Mouse (Mus musculus) ovary, postnatal 10 days (tissue): ENCODE data around the gene Ptpn7.

Experiments used
- DNase-seq: peaks from one replicate; pipeline ENCODE4 v3.0.0; 2022; ENCODE audit warnings: low spot score

Gene Ptpn7

DNA sequence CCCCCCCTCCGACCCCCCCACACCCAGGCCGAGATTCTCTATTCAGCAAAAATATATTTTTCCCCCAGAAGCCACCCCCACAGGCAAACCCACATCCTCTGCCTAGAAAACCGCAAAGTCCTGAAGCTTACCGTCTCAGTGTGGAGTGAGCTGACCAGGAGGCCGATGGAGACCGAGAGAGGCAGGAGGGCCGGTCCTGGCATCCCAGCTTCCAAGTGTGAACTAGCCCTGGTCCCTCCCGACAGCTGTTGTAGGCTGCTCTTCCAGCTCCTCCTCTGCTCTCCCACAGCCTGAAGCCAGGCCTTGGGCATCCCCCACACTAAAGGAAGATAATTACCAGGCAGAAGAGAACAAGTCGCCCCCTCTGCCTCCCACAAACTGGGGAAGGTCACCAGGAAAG, 3.5 kb upstream of the Ptpn7 start:
- DNase-seq, result no peak

DNA sequence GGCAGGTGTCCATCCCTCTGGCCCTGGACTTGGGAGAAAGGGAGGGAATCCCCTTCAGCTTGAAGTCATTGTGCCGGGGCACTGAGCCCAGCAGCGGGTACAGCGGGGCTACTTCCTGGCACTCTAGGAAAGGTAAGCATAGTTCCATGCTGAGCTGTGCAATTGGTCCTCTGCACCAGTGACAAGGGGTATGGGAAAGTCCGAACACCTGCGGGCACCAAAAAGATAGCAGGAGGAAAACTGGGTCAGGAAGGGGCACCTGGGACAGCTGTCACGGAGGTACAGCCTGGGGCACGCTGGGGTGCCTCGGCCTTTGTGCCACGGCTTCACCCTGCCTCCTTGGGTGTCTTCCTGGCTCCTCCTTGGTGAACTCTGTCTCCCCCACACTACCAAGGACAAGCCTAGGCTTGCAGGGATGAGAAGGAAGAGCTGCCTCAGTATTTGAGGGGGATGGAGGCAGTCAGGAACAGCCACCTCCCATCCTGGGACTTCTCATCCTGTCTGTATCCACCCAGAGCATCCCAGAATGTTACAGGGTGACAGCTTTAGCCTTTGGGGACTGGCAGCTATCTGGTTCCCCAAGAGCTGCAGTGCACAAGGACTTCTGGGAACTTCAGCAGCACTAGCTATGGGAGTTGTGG, 2.8 kb upstream of the Ptpn7 start:
- DNase-seq, result no peak

- no peak for DNase-seq
These were observed 2.0 kb upstream of the Ptpn7 start for GRCm38 (mm10) chr1:135130376-135131018.

DNA sequence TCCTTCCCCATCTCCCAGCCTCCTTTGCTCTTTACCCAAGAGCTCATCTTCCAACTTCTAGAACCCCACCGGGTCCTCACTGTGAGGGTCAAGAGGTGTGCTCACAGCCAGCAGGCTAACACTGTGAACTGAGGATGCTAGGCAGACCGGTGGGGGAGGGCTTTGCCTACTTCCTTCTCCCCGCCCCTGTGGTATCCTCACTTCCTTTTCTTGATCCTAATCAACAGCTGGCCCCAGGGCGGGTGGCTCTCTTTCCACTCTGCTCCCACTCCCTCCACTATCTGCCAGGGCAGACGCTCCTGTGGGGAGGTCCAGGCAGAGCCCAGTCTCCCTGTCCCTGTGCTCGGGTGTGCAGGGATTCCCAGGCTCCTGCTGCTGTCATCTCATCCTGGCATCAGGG, 1.5 kb upstream of the Ptpn7 start:
- no peak for DNase-seq

DNA sequence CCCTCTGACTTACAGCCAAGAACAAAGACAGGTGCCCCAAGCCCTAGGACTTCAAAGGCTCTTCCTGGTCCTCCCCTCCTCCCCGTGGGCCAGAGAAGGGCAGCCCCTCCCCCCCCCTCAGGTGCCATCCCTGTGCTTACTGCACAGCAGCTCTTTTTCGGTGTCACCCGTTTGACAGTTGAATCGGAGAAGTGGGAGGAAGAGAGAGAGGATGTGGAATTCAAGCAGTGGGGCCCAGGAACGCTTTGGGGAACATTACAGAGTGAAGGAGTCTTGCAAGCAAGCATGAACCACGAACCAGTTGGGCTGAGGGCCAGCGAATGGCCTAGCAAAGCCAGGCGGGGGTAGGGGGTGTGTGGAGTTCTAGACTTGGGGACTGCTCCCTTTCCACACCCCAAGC, 940 bp upstream of the Ptpn7 start:
- DNase-seq, result no peak

DNA sequence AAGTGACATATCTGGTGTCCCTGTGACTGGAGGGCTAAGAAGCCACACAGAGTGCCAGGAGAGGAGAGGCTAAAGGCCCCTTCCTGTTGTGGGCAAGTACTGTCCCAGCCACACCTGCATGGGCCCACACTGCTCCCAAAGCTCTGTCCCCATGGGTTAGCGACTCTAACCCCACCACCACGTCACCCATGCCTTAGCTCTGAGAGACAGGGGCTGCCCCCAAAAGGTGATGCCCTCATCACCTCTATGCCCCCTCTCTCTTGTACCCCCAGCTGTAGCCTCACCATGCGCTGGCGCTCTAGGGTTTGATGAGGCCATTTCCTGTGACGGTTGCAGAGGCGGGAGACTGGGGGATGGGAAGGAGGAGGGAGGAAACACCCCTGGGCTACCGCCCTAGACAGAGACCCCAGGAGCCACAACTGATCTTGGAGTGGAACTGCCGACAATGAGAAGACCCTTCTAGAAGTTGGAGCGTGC, 431 bp downstream of the Ptpn7 start:
- no peak for DNase-seq

DNA sequence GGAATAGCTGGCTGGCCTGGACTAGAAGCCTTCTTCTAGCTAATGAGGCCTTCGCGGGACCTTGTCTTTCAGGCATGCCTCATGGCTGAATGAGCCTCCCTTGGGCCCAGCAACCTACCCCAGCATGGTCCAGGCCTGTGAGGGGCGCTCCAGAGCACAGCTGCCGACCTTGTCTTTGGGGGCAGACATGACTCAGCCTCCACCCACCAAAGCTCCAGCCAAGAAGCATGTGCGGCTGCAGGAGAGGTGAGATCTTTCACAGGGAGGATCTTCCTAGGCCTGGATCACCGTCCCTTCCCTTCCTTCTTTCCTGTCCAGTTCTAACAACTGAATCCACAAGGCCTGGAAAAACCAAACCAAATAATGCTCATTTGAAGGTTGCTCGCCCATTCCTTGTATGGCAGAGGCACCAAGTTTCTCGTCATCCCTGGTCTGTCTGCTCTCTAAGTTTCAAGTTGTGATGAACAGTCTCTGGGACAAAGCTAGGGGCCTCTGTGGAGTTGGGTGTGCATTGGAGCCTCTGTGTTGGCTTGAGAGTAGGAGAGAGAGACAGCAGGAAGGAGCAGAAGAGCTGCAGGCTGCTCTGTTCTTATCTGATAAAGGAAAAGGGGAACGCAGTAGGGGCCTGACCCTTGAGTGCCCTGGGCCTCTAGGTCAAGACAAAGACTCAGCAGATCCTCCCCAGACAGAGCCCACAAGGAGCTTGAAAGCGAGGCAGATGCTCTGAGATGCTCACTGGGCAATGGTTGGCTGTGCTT, 1.4 kb downstream of the Ptpn7 start:
- no peak for DNase-seq

DNA sequence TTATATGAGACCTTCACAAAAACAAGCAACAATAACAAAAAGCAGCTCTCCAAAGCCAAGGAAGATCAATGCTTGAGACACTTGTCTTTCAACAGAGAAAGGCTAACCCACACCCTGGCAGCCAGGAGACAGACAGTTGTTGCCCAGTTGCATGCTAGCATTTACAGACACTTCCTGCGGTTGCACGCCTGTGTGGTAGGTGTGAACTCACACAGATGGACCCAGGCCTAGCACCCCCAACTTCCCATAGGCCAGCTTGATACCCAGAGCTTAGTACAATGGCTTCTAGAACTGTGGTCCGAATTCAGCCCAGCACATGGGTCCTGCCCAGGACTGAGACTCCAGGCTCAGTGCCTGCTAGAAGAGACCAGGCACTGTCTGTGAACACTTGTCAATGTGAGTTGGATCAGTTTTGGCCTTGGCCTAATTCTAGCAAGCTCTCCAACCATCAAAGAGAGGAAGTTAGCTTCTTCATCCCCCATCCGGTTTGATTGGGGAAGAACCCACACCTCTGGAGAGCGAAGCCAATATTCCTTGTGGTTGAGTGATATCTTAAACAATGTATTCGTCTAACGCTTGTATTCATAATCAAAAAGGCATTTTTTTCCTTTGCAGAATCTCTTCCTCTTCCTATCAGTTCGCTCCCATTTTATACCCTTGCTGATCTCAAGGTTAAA, 2.7 kb downstream of the Ptpn7 start:
- no peak for DNase-seq

DNA sequence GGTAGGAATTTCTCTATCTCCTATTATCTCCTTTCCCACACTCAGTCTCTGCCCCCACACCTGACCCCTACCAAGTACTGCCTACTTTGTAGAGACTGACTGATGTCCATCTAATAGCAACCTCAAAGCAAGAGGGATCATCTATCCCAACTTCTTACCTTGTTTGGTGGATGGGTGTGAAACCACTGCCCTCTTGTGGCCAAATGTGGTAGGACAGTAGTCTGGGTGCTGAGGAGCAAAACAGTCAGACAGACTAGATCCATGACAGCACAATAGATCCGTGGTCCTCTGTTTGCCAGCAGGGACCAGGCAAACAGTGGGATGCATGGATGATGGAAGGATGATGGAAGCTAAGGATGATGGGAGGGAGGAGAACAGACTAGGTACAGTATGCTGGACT, 4.0 kb downstream of the Ptpn7 start:
- peak; percentile 39 for DNase-seq

DNA sequence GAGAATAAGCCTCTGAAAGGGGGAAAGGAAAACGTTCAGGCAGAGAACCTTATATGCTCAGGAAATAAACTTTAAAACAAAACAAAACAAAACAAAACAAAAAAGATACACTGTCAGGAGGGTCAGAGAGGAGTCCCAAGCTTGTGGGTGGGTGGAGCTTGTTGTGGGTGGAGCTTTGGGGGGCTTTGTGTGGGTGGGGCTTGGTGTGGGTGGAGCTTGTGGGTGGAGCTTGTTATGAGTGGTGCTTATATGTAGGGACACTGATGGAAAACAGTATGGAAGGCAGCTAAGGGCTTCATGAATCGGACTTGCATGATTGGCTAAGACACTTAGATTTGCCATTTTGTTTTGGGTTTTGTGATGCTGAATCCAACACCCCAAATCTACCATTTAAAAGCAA, 7.4 kb downstream of the Ptpn7 start:
- no peak for DNase-seq

- no peak for DNase-seq
These were observed 10.0 kb downstream of the Ptpn7 start for GRCm38 (mm10) chr1:135142452-135142851.

DNA sequence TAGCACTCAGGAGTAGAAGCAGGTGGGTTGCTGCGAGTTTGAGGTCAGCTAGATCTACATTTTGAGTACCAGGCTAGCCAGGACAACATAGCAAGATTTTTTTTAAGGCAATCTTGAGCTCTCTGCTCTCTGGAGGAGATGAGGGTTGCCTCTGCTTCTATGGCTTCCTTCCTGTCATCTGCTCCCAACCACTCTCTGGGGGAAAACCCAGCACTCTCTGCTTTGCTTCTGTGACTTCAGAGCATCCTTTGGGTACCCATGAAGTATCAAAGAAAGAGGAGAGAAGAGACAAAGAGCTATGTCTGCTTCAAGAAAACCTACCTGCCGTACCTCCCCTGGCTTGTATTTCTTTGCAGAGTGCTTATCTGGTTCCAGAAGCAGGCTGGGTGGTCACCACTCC, 11.4 kb downstream of the Ptpn7 start:
- DNase-seq, result no peak

- DNase-seq, result peak; percentile 49
These were observed 13.8 kb downstream of the Ptpn7 start, which contains the start of gene Arl8a for GRCm38 (mm10) chr1:135146077-135146945. Gene Arl8a (plus strand): TSS chr1:135146824.

GRCm38 (mm10) chr1:135146946-135147701, 14.6 kb downstream of the Ptpn7 start:
- DNase-seq, result peak; percentile 67

DNA sequence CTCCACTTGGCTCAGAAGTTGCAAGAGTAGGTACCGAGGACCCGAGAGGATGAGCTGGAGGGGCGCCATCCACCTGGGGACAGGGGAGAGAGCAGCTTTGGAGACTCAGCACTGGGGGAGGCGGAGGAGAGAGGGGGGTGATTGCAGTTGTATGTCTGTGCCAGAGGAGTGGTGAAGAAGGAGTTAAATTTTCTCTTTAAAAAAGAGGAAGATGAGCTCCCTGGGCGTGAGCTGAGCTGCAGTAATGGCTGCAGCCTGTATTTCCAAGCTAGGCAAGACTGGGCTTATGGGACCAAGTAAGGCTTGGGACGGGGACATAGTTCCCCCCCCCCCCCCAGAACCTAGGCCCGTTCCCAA, 15.2 kb downstream of the Ptpn7 start:
- DNase-seq, result no peak

GRCm38 (mm10) chr1:135148476-135148875, 16.0 kb downstream of the Ptpn7 start:
- DNase-seq, result no peak

GRCm38 (mm10) chr1:135148996-135149395, 16.5 kb downstream of the Ptpn7 start:
- no peak for DNase-seq

GRCm38 (mm10) chr1:135154011-135154410, 21.5 kb downstream of the Ptpn7 start:
- no peak for DNase-seq

DNA sequence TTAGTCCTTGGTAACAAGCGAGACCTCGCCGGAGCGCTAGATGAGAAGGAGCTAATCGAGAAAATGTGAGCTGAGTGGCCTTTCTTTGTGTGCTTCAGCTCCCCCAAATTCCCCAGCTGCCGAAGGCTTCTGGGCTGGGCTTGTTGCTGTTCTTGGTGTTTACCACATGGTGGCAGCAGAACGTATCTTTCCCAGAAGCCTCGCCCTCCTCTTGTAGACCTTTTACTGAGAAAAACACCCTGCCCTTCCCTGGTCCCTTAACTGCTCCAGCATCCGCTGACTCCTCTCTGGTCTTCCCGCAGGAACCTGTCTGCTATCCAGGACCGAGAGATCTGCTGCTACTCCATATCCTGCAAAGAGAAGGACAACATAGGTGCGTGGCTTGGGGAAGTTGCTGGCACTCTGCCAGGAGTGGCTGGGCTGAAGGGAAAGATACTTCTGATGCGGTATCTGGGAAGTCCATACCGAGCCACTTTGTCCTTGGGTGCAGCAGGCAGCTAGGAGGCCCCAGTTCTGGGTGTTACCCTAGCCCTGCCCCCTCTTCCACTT, 22.0 kb downstream of the Ptpn7 start:
- peak; percentile 50 for DNase-seq

DNA sequence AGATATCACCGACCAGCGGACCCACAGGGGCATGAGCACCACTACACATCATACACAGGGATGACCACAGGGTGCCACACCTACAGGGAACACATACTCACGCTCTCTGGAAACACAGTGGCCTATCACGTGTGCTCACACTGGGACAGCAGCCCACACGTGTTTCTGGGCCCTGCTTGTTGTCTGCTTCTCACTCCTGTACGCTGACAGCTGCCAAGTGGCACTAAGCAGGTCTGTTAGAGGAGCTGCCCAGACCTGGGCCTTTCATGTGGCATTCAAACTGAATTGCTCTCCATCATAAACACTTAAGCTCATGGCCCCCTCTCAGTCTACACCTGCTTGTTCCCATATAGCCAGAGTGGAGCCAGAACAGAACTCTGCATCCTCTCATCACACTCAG, 23.8 kb downstream of the Ptpn7 start:
- no peak for DNase-seq

- DNase-seq, result no peak
These were observed 26.1 kb downstream of the Ptpn7 start for GRCm38 (mm10) chr1:135158633-135159032.
